Mouse (Mus musculus) forebrain, embryonic 15.5 days (tissue): ENCODE data around the gene Cnksr3. TPM values are rescaled to one million over a fixed set of nuclear protein-coding genes. Genes with fewer than 3 reads are reported as not detected.

Source experiments
- ATAC-seq: fragments of 200-750 bp; cut with Nextera tagmentation; replicated peaks from 2 replicates; pipeline ENCODE4 v1.8.0; 2017; ENCODE audit warnings: mild to moderate bottlenecking, moderate TSS enrichment, moderate library complexity
- H3K27ac ChIP-seq: fragments of 300-500 bp; sonication (generic); replicated peaks from 2 replicates; pipeline ENCODE4 v1.5.1; 2015; ENCODE audit warnings: mild to moderate bottlenecking, inconsistent platforms
- H3K27me3 ChIP-seq: fragments of 300-500 bp; sonication (generic); 2 replicates; pipeline ENCODE4 v1.6.1; 2015; ENCODE audit warnings: inconsistent platforms
- H3K36me3 ChIP-seq: fragments of 300-500 bp; sonication (generic); 2 replicates; pipeline ENCODE4 v1.6.1; 2015; ENCODE audit warnings: mild to moderate bottlenecking, inconsistent platforms
- H3K4me1 ChIP-seq: fragments of 300-500 bp; sonication (generic); 2 replicates; pipeline ENCODE4 v1.6.1; 2015; ENCODE audit warnings: inconsistent platforms
- H3K4me2 ChIP-seq: fragments of 300-500 bp; sonication (generic); replicated peaks from 2 replicates; pipeline ENCODE4 v1.6.1; 2015; ENCODE audit warnings: mild to moderate bottlenecking, inconsistent platforms
- H3K4me3 ChIP-seq: fragments of 300-500 bp; sonication (generic); 2 replicates; pipeline ENCODE4 v1.5.1; 2015; ENCODE audit warnings: mild to moderate bottlenecking, inconsistent platforms
- H3K9ac ChIP-seq: fragments of 300-500 bp; sonication (generic); replicated peaks from 2 replicates; pipeline ENCODE4 v1.6.1; 2015; ENCODE audit warnings: mild to moderate bottlenecking, inconsistent platforms
- H3K9me3 ChIP-seq: fragments of 300-500 bp; sonication (generic); 2 replicates; pipeline ENCODE4 v1.6.1; 2016; ENCODE audit warnings: inconsistent platforms
- WGBS: fragments of 180-500 bp; shearing (Covaris S2); methylation state at CpG from one replicate; pipeline ENCODE4 v1.1.7; 2015; ENCODE audit warnings: mixed read lengths; 5-methylcytosine and 5-hydroxymethylcytosine counted together
- polyA plus RNA-seq: library from polyadenylated mRNA; unstranded; fragments of >200 nt; fragmentation: Nextera tagmentation; extraction: Ambion mirVana; gene quantifications from 2 replicates; pipeline ENCODE4 v1.2.1, GENCODE M21; 2015

Cnksr3 gene
- polyA plus RNA-seq, 1 experiment from 2014 or later = 3.1 TPM

DNA sequence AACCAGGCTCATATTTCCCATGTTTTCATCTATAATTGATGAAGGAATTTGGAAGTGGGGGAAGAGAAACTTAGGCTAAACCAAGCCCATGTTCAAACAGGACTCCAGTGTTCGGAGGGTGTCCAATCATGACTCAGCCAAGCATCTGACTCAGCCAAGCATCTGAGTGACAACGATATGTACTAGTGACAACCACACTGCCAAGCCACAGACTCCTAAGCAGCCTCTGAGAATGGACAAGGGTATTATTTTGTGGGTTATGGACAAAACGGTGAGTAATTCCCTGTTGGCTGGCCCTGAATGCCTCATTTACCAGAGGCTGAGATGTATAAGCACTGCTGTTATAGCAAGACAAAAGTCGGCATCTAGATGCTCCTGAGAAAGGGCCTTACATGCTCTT, 98.3 kb downstream of the Cnksr3 start:
- Histone ChIP-seq H3K9me3 (no peaks in the 10 kb centered on the region), H3K4me3 (no peak overlapping the region), H3K27me3 (no peaks in the 10 kb centered on the region), H3K27ac (no peak overlapping the region), H3K9ac (no peak overlapping the region), H3K36me3 (no peaks in the 10 kb centered on the region), H3K4me1 (peaks cover 4% of the 10 kb centered on the region; the same call in 1 of the 2 replicates), H3K4me2 (no peak overlapping the region)
- ATAC-seq = no peak
- WGBS = 86% methylated on average over 4 of the region's 4 CpGs

DNA sequence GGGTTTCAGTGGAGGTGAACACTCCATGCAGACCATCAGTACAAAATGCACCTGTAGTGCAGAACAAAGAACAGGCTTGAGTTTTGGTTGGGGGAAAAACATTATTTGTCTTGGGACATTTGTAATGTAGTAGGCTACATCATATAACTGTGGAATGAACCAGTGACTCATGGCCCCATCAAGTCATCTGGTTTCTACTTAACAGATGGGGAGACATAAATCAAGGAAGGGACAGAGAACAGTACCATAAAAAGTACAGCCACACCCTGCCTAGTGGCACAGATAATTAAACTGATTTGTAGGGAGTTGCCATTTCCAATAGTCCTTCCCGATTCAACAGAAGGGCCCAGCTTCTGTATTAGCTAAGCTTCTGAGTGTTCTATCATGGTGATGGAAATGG, 98.9 kb downstream of the Cnksr3 start:
- no peak overlapping the region for H3K4me2 ChIP-seq
- no peak overlapping the region for H3K27ac ChIP-seq
- no peak for ATAC-seq
- H3K27me3 ChIP-seq = no peaks in the 10 kb centered on the region
- no peak overlapping the region for H3K9ac ChIP-seq
- H3K36me3 ChIP-seq = no peaks in the 10 kb centered on the region
- H3K9me3 ChIP-seq = no peaks in the 10 kb centered on the region
- WGBS = 86% methylated on average over 1 of the region's 1 CpGs
- H3K4me1 ChIP-seq = no peaks in the 10 kb centered on the region; the same call in 1 of the 2 replicates
- no peak overlapping the region for H3K4me3 ChIP-seq

DNA sequence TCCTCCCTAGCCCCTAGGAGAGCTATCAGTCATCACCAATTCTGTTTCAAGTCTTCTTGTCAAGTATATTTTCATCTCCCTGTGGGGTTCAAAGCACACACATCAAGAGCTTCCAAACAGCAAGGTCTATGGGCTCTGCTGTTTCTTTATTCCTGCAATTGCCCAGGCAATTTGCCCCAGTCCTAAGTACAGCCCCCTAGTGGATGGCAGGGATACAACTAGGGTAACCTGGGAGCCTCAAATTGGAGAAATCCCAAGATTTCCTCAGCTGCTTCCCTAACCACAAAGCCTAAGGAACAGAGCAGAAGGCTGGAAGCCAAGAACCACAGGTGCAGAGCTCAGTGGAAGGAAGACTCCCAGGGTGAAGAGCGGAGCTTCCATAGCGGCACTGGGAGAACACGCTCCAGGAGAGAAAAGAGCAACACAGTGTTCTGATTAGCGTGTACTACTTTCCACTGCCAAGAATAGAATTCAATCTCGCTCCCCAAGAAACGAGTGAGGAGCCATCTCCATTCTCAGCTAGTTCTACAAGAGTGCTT, 100.5 kb downstream of the Cnksr3 start:
- no peak overlapping the region for H3K4me3 ChIP-seq
- H3K9ac ChIP-seq = no peak overlapping the region
- WGBS = 64% methylated on average over 6 of the region's 6 CpGs
- no peaks in the 10 kb centered on the region for H3K36me3 ChIP-seq
- no peaks in the 10 kb centered on the region for H3K9me3 ChIP-seq
- ATAC-seq = 0 out of 2 replicates have a peak, but pooled peaks have one; percentile 35
- H3K4me1 ChIP-seq = no peaks in the 10 kb centered on the region
- H3K4me2 ChIP-seq = no peak overlapping the region
- no peak overlapping the region for H3K27ac ChIP-seq
- no peaks in the 10 kb centered on the region for H3K27me3 ChIP-seq

DNA sequence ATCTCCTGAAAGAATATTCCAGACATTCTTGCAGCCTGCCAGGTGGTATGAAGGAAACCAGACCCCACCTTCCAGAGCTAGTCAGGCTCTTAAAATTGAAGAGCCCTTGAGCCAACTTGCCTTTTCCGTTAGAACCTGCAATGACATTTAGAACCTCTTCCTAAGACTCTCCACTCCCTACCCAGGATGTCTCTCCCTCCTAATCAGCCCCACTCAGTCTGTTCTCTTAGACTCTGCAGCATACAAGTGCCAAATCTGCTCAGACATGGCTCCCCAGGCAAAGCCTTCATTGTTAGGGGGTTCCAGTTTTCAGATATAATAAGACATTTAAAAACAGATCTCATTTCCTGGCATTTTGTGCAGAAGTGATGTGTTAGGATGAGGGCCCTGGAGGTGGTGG, 108.2 kb downstream of the Cnksr3 start:
- Histone ChIP-seq H3K4me2 (no peak overlapping the region), H3K4me3 (no peak overlapping the region), H3K27ac (no peak overlapping the region), H3K4me1 (no peaks in the 10 kb centered on the region), H3K36me3 (no peaks in the 10 kb centered on the region), H3K27me3 (no peaks in the 10 kb centered on the region), H3K9ac (no peak overlapping the region), H3K9me3 (no peaks in the 10 kb centered on the region)
- 67% methylated on average over 1 of the region's 1 CpGs for WGBS
- ATAC-seq = no peak

DNA sequence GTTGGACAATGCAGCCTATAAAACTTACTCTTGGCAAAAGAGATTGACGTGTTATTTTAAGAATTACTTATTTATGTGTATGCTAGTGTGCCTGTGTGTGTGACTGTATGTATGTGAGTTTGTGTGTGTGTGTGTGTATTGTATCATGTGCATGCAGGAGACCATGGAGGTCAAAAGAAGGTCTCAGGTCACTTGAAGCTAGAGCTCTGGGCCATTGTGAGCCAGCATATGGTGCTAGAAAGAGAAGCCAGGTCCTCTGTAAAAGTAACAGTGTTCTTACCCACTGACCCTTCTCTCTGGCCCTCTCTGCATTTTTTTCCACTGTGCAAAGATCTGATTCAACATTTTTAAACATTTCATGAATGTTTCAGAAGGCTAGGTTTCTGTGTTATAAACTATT, 134.1 kb downstream of the Cnksr3 start:
- no peaks in the 10 kb centered on the region for H3K9me3 ChIP-seq
- 92% methylated on average over 1 of the region's 1 CpGs for WGBS

DNA sequence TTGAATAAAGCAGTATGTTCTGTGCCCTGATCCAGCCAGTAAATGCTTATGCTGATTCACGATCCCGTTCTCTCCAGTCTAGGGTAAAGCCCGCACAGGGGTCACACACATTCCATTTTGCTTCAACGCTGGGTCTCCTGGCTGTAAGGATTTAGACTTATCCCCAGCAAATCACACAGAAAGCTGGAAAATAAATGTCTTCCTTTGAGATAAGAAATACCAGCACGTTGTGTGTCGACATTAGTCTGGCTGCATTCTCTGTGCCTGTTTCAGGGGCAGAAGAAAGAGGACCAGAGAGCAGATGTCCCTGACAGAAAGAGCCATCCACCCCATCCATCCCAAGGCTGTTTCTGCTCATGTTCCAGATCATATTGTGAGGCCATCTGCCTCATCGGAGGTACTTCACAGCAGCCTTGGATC, 134.6 kb downstream of the Cnksr3 start:
- H3K27me3 ChIP-seq = no peaks in the 10 kb centered on the region
- H3K4me2 ChIP-seq = no peak overlapping the region
- no peak overlapping the region for H3K4me3 ChIP-seq
- no peak overlapping the region for H3K27ac ChIP-seq
- WGBS = 78% methylated on average over 7 of the region's 7 CpGs
- H3K4me1 ChIP-seq = no peaks in the 10 kb centered on the region
- H3K36me3 ChIP-seq = no peaks in the 10 kb centered on the region
- no peak for ATAC-seq
- H3K9me3 ChIP-seq = no peaks in the 10 kb centered on the region
- no peak overlapping the region for H3K9ac ChIP-seq

More for the DNA sequence above, 134.1 kb downstream of the Cnksr3 start:
- no peak for ATAC-seq
- Histone ChIP-seq H3K9ac (no peak overlapping the region), H3K4me1 (no peaks in the 10 kb centered on the region), H3K4me2 (no peak overlapping the region), H3K36me3 (no peaks in the 10 kb centered on the region), H3K27ac (no peak overlapping the region), H3K27me3 (no peaks in the 10 kb centered on the region), H3K4me3 (no peak overlapping the region)

DNA sequence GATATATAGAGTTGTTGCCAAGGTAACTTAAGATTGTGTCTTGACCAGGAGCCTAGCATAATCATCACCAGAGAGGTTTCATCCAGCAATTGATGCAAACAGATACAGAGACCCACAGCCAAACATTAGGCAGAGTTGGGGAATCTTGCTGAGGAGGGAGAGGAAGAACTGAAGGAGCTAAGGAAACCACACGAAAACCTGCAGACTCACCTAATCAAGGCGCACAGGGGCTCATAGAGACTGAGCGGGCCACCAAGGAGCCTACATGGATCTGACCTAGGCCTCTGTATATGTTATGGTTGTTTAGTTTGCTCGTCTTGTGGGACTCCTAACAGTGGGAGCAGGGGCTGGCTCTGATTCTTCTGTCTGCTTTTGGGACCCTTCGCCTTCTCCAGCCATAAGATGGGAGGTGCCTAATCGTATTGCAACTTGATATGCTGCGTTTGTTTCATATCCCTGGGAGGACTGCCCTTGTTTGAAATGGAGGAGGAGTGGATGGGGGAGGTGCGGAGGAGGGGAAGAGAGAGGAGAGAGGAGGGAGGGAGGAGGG, 135.3 kb downstream of the Cnksr3 start:
- Histone ChIP-seq H3K36me3 (no peaks in the 10 kb centered on the region), H3K9ac (no peak overlapping the region), H3K4me1 (no peaks in the 10 kb centered on the region), H3K27me3 (no peaks in the 10 kb centered on the region), H3K27ac (no peak overlapping the region), H3K4me3 (no peak overlapping the region), H3K4me2 (no peak overlapping the region), H3K9me3 (no peaks in the 10 kb centered on the region)
- WGBS = 60% methylated on average over 7 of the region's 8 CpGs
- ATAC-seq = peak; percentile 36

DNA sequence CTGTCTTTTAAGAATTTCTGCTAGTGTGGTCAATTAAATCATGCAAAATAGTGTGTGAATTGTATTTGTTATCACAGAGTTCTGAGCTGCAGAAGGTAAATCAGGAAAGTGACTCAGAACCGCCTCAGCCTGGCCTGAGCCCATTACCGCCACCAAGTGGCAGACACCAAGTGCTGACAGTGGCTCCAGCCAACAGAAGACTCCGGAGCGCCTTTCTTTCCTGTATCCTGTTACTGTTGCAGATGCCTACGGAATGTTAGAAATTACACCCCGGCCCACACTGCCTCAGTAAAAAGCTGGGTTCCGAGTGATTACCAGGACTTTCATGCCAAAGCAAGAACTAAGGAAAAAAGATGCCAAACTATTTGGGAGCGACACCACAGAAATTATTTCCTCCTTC, 135.8 kb downstream of the Cnksr3 start:
- H3K9ac ChIP-seq = no peak overlapping the region
- no peaks in the 10 kb centered on the region for H3K36me3 ChIP-seq
- no peaks in the 10 kb centered on the region for H3K9me3 ChIP-seq
- no peak overlapping the region for H3K4me2 ChIP-seq
- H3K27me3 ChIP-seq = no peaks in the 10 kb centered on the region
- no peak overlapping the region for H3K27ac ChIP-seq
- 18% methylated on average over 8 of the region's 8 CpGs for whole genome bisulfite sequencing
- H3K4me3 ChIP-seq = no peak overlapping the region
- peak; percentile 87 for ATAC-seq
- no peaks in the 10 kb centered on the region for H3K4me1 ChIP-seq

DNA sequence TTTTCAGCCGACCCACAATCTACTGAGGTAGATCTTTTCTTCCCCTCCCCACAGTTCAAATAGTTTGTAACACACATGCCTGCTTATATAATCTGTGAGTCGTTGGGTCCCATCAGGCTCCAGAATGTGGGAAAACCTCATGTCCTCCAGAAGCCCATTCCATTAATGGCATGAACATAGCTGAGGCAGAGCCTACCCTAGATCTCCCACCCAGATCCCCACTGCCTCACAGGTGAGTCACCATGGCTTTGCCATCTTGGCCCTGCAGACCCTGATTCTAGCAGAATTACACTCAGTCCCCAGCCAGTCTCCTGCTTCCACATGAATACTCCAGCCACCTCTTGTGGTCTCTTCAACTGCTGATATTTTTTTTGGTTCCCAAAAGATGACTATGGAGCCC, 136.4 kb downstream of the Cnksr3 start:
- Histone ChIP-seq H3K36me3 (no peaks in the 10 kb centered on the region), H3K9ac (no peak overlapping the region), H3K27me3 (no peaks in the 10 kb centered on the region), H3K4me3 (no peak overlapping the region), H3K4me2 (no peak overlapping the region), H3K27ac (no peak overlapping the region), H3K9me3 (no peaks in the 10 kb centered on the region), H3K4me1 (no peaks in the 10 kb centered on the region)
- 0 out of 2 replicates have a peak, but pooled peaks have one; percentile 39 for ATAC-seq
- WGBS = 87% methylated on average over 2 of the region's 2 CpGs

DNA sequence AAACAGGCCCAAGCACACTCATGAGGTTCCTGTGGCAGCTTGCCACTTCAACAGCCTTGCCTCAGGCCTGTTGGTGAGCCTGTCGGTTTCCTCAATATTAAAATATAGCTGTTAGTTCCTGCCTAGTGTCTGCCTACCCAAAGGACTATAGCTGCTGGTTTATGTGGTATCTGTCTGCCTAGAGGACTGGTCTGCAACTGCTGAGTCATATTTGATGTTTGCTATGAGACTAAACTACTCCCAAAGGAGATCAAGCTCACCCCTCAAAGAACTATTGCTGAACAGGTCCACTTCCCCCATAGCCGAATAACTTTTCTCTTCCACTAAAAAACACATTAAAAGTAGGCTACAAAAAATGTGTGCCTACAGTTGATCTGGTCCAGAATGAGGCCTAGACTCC, 137.8 kb downstream of the Cnksr3 start:
- no peak overlapping the region for H3K4me2 ChIP-seq

DNA sequence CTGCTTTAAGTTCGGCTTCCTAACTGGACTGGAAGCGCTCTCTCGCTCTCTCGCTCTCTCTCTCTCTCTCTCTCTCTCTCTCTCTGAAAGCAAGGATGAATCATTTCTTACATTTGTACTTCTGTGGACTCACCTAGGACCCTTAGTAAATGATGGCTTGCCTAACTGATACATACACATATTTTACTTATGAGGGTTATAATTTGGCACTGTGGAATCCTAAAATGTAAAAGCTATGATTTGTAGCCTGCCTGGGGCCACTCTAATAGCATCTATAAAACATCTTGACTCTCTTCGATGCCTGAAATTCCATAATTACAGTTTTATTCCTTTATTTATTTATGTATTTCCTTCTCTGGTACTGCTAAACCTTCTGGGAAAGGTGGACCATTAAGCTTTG, 141.1 kb downstream of the Cnksr3 start:
- Histone ChIP-seq H3K4me3 (no peak overlapping the region), H3K4me2 (no peak overlapping the region), H3K27me3 (no peaks in the 10 kb centered on the region), H3K9ac (no peak overlapping the region), H3K36me3 (no peaks in the 10 kb centered on the region), H3K27ac (no peak overlapping the region), H3K9me3 (no peaks in the 10 kb centered on the region), H3K4me1 (no peaks in the 10 kb centered on the region)
- WGBS = 80% methylated on average over 5 of the region's 5 CpGs
- ATAC-seq = no peak

More for the DNA sequence above, 137.8 kb downstream of the Cnksr3 start:
- ATAC-seq = no peak
- 89% methylated on average over 2 of the region's 2 CpGs for WGBS
- H3K9ac ChIP-seq = no peak overlapping the region
- H3K4me1 ChIP-seq = no peaks in the 10 kb centered on the region
- no peaks in the 10 kb centered on the region for H3K27me3 ChIP-seq
- no peak overlapping the region for H3K4me3 ChIP-seq
- no peak overlapping the region for H3K27ac ChIP-seq
- no peaks in the 10 kb centered on the region for H3K9me3 ChIP-seq
- H3K36me3 ChIP-seq = no peaks in the 10 kb centered on the region

DNA sequence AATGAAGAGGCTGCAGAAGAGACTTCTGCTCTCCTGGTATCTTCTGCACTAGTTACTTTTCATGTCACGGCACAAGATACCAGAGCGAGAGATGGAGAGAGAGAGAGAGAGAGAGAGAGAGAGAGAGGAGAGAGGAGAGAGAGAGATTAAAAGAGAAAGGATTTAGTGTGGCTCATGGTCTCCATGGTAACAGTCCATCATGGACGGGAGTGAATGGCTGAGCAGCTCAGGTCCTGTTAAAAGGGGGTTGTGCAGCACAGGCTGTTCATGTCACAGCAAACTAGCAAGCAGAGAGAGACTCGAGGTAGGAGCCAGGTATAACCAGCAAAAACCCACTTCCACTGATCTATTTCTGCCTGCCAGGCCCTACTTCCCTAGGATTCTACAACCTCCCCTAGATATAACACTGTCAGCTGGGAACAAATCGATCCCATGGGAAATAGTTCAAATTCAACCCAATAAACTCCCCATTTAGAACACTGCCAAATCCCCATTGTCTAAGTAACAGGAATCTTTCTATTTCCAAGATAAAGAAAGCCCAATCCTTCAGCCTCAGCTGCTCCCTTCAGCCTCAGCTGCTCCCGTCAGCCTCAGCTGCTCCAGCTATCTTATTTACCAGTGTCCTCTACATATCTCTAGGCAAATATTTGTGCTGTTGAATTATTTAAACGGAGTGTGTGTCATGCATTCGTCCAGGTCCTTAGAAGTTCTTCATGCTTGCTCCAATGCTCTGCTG, 141.8 kb downstream of the Cnksr3 start:
- peak; percentile 64; the same call in 1 of the 2 replicates for ATAC-seq
- Histone ChIP-seq H3K4me2 (no peak overlapping the region), H3K27ac (no peak overlapping the region), H3K36me3 (no peaks in the 10 kb centered on the region), H3K9me3 (no peaks in the 10 kb centered on the region), H3K9ac (no peak overlapping the region), H3K27me3 (no peaks in the 10 kb centered on the region), H3K4me3 (no peak overlapping the region), H3K4me1 (no peaks in the 10 kb centered on the region)
- WGBS = 43% methylated on average over 8 of the region's 8 CpGs
